Mouse (Mus musculus) myocyte (in vitro differentiated cells): ENCODE data around the gene Nup107.

ENCODE experiments used
- CEBPB ChIP-seq: IDR thresholded peaks from 2 replicates; pipeline ENCODE4 v1.6.1; 2011; ENCODE audit warnings: mild to moderate bottlenecking, moderate library complexity; ENCODE audit not compliant: poor library complexity, insufficient read depth, severe bottlenecking
- E2F4 ChIP-seq: IDR thresholded peaks from one replicate; pipeline ENCODE4 v1.6.1; 2011; ENCODE audit warnings: mild to moderate bottlenecking, control low read depth, moderate library complexity; ENCODE audit not compliant: insufficient read depth
- MAX ChIP-seq: IDR thresholded peaks from one replicate; pipeline ENCODE4 v1.6.1; 2011; ENCODE audit warnings: low read depth, mild to moderate bottlenecking, control low read depth
- MYOG ChIP-seq, 3 experiments: IDR thresholded peaks; one replicate each; pipeline ENCODE4 v1.6.1; 2011; ENCODE audit warnings: control low read depth in 2 of 3, low read depth in 2 of 3, mild to moderate bottlenecking in 2 of 3; ENCODE audit not compliant: insufficient read length in 2 of 3, control insufficient read depth in 1 of 3, insufficient read depth in 1 of 3
- POLR2A ChIP-seq: IDR thresholded peaks from one replicate; pipeline ENCODE4 v1.6.1; 2011; ENCODE audit warnings: low read depth, mild to moderate bottlenecking, control low read depth, moderate library complexity; ENCODE audit not compliant: insufficient read length
- POLR2AphosphoS2 ChIP-seq: IDR thresholded peaks from one replicate; pipeline ENCODE4 v1.6.1; 2011; ENCODE audit warnings: low read depth, control low read depth; ENCODE audit not compliant: insufficient read length
- REST ChIP-seq: IDR thresholded peaks from one replicate; pipeline ENCODE4 v1.6.1; 2011; ENCODE audit warnings: mild to moderate bottlenecking, control low read depth, moderate library complexity; ENCODE audit not compliant: insufficient read depth, insufficient read length
- SRF ChIP-seq: IDR thresholded peaks from one replicate; pipeline ENCODE4 v1.6.1; 2011; ENCODE audit warnings: low read depth; ENCODE audit not compliant: control insufficient read depth, insufficient read length
- TCF12 ChIP-seq: IDR thresholded peaks from one replicate; pipeline ENCODE4 v1.6.1; 2011; ENCODE audit warnings: mild to moderate bottlenecking, control low read depth; ENCODE audit not compliant: poor library complexity, insufficient read depth, severe bottlenecking
- TCF3 ChIP-seq: IDR thresholded peaks from one replicate; pipeline ENCODE4 v1.6.1; 2011; ENCODE audit warnings: low read depth, control low read depth; ENCODE audit not compliant: insufficient read length
- USF1 ChIP-seq: IDR thresholded peaks from one replicate; pipeline ENCODE4 v1.6.1; 2011; ENCODE audit warnings: low read depth, mild to moderate bottlenecking, control low read depth, moderate library complexity

DNA sequence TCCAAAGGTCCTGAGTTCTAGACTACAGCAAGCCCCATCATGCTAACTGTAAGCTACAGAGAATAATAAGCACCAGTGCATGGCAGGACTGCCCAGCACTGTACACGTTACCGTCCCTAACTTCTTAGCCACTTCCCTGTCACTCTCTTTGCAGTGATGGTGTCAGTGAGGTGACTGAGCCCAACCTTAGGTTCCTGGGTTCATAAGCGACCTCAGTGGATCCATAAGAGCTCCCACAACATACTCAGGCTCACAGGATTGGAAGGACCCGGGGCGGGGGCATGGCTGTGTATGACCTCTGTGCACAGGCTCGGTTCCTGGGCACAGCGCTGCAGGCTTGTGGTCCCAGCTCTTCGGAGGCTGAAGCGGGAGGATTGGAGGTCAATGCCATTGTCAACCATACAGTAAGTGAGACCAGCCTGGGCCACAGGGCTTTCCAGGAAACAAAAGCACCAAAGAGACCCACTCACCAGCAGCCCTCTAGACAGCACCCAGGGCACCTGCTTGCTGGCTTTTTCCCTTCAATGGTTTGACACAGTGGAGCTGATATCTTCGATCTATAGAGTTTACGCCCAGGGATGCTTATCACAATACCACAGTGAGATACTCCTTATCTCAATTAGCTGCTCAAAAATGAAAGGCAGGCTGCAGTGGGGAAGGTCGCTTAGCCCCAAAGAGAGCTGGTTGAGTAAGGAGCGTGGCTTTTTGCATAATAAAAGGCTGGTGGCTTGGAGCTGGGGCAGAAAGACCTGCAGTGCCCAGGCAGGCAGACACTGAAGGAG is 54.2 kb downstream of the Nup107 start:
- TF ChIP-seq POLR2A, result no peak
- TF ChIP-seq E2F4, result no peak
- no peak for TF ChIP-seq POLR2AphosphoS2
- TF ChIP-seq TCF3, result no peak
- TF ChIP-seq MAX, result no peak
- TF ChIP-seq REST, result no peak
- TF ChIP-seq CEBPB, result no peak
- no peak for TF ChIP-seq MYOG (IDR thresholded peaks at IDR 0.05; ENCODE audit: control insufficient read depth in 1 of 3, insufficient read depth in 1 of 3, insufficient read length in 2 of 3, low read depth in 2 of 3)
- TF ChIP-seq USF1, result no peak
- no peak for TF ChIP-seq TCF12
- no peak for TF ChIP-seq SRF
